ENCODE assay signal across 19 mouse cellular contexts in the genomic region with DNA sequence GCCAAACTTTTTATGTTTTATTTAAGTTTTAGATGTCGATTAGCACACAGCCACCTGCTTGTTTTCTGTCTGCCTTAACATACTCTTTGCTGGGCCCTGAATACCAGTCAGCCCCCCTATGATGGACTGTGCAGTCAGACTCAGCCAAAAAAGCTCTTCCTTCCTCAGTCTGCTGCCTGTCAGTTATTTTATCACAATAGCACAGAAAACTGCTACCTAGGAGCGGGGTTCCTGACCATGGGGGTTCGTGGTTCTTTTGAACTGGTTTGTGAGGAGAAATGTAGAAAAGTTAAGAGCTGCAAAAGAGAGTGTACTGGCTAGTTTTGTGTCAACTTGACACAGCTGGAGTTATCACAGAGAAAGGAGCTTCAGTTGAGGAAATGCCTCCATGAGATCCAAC. TPM values are rescaled to one million over a fixed set of nuclear protein-coding genes. Genes with fewer than 3 reads are reported as not detected.
DNase-seq lines count a peak whose midpoint lies in the region; ATAC-seq and TF ChIP-seq lines count a peak whose summit lies in the region.
"Had no signal": no experiment of that assay in that cellular context is flagged by ENCODE, and none has a peak within 500 bp of the region (broad histone marks: within the 10 kb centered on the region; RNA-seq: fewer than 3 reads in every experiment).

No protein-coding gene starts in this region.

- peaks cover 92% of the 10 kb centered on the region for H3K36me3 ChIP-seq in midbrain, embryonic 10.5 days
- H3K36me3 ChIP-seq in midbrain, embryonic 13.5 days: peaks cover 85% of the 10 kb centered on the region
- peaks cover 0 to 7% of the 10 kb centered on the region in 2 experiments; a peak in 1 of 4 replicates for H3K36me3 ChIP-seq in MEL (ENCODE audit: control insufficient read depth in 1 of 2, insufficient read depth in 2 of 2, low read length in 2 of 2)
- H3K36me3 ChIP-seq in forebrain, postnatal 0 days (ENCODE audit: insufficient read depth): peaks cover 75% of the 10 kb centered on the region

- TF ChIP-seq EP300 in MEL (IDR thresholded peaks at IDR 0.05; ENCODE audit: low read depth in 1 of 2, low read length in 2 of 2): peak; percentile 25 to 60; a peak in 2 of 4 replicates

- H3K9me3 ChIP-seq in midbrain, embryonic 10.5 days (replicated peaks): peaks cover 38% of the 10 kb centered on the region
- peaks cover 28% of the 10 kb centered on the region for H3K9me3 ChIP-seq in midbrain, embryonic 13.5 days
- no peaks in the 10 kb centered on the region; the same call in 1 of the 2 replicates for H3K9me3 ChIP-seq in MEL (replicated peaks; ENCODE audit: insufficient read depth, low read length)
- peaks cover 19% of the 10 kb centered on the region for H3K9me3 ChIP-seq in forebrain, postnatal 0 days (ENCODE audit: low read length)

- DNase-seq in midbrain, embryonic 10.5 days (ENCODE audit: low spot score): no peak
- peak; percentile 56 for DNase-seq in MEL (ENCODE audit: low read depth, low spot score)
- no peak for DNase-seq in forebrain, postnatal 0 days
- DNase-seq: adrenal gland, adult 2 months; adrenal gland, adult 8-10 months; adrenal gland, postnatal 10 days; adrenal gland, postnatal 14 days; adrenal gland, postnatal 25 days; adrenal gland, postnatal 36 days; B cell, adult 2 months; cerebellum, adult 11 months; cerebellum, adult 11-12 months; cerebellum, adult 18-20 months; cerebellum, adult 2 months had no signal

- peaks cover 16% of the 10 kb centered on the region for H3K4me1 ChIP-seq in midbrain, embryonic 10.5 days
- no peaks in the 10 kb centered on the region for H3K4me1 ChIP-seq in midbrain, embryonic 13.5 days (replicated peaks)
- H3K4me1 ChIP-seq in MEL (ENCODE audit: control insufficient read depth in 1 of 2, insufficient read depth in 2 of 2, low read length in 2 of 2): no peaks in the 10 kb centered on the region
- no peaks in the 10 kb centered on the region for H3K4me1 ChIP-seq in forebrain, postnatal 0 days (ENCODE audit: insufficient read depth)

- WGBS in midbrain, embryonic 10.5 days: 86% methylated on average over 3 of the region's 3 CpGs
- 87% methylated on average over 3 of the region's 3 CpGs for WGBS in midbrain, embryonic 13.5 days
- WGBS in forebrain, postnatal 0 days: 83% methylated on average over 3 of the region's 3 CpGs

- H3K27me3 ChIP-seq in midbrain, embryonic 10.5 days (ENCODE audit: low read depth, poor library complexity, severe bottlenecking): no peaks in the 10 kb centered on the region
- H3K27me3 ChIP-seq in midbrain, embryonic 13.5 days: no peaks in the 10 kb centered on the region
- no peaks in the 10 kb centered on the region; a peak in 1 of 4 replicates for H3K27me3 ChIP-seq in MEL (ENCODE audit: control insufficient read depth in 1 of 2, insufficient read depth in 2 of 2, low read length in 2 of 2)
- no peaks in the 10 kb centered on the region for H3K27me3 ChIP-seq in forebrain, postnatal 0 days (ENCODE audit: insufficient read depth, low read length)
- H3K27me3 ChIP-seq: CH12.LX, Patski had no signal

- TF ChIP-seq CTCF in MEL (IDR thresholded peaks at IDR 0.05 in 2 of 3, conservative IDR thresholded peaks at IDR 0.05 in 1 of 3; ENCODE audit: control insufficient read depth in 1 of 3, insufficient read depth in 1 of 3, low read depth in 2 of 3, low read length in 3 of 3, poor library complexity in 1 of 3, severe bottlenecking in 1 of 3): no peak
- no peak for TF ChIP-seq CTCF in forebrain, postnatal 0 days (IDR thresholded peaks at IDR 0.05; ENCODE audit: low read depth)

- no peak overlapping the region for H3K9ac ChIP-seq in midbrain, embryonic 13.5 days (replicated peaks)
- H3K9ac ChIP-seq in MEL (ENCODE audit: control insufficient read depth, low read depth, low read length, poor library complexity, severe bottlenecking): no peak overlapping the region
- no peak overlapping the region for H3K9ac ChIP-seq in forebrain, postnatal 0 days

- 0 out of 2 replicates have a peak overlapping the region, but pooled peaks have one; percentile 33 for H3K27ac ChIP-seq in midbrain, embryonic 10.5 days (replicated peaks)
- no peak overlapping the region for H3K27ac ChIP-seq in midbrain, embryonic 13.5 days
- no peak overlapping the region; the same call in 1 of the 2 replicates for H3K27ac ChIP-seq in MEL (ENCODE audit: control insufficient read depth, low read depth, low read length)
- no peak overlapping the region for H3K27ac ChIP-seq in forebrain, postnatal 0 days (ENCODE audit: low read depth, low read length)

- no peak overlapping the region for H3K4me2 ChIP-seq in midbrain, embryonic 13.5 days (replicated peaks)
- H3K4me2 ChIP-seq in forebrain, postnatal 0 days (ENCODE audit: low read depth): no peak overlapping the region

- no peaks in the 10 kb centered on the region for H3K79me2 ChIP-seq in MEL (ENCODE audit: control insufficient read depth, insufficient read depth, low read length, poor library complexity)

- no peak for TF ChIP-seq RAD21 in MEL (IDR thresholded peaks at IDR 0.05; ENCODE audit: low read depth, low read length)

- H3K4me3 ChIP-seq in midbrain, embryonic 10.5 days: no peak overlapping the region
- H3K4me3 ChIP-seq in midbrain, embryonic 13.5 days (replicated peaks): no peak overlapping the region
- H3K4me3 ChIP-seq in MEL (ENCODE audit: control insufficient read depth in 1 of 2, insufficient read depth in 1 of 2, low read depth in 2 of 2, low read length in 2 of 2): no peak overlapping the region
- no peak overlapping the region for H3K4me3 ChIP-seq in forebrain, postnatal 0 days (ENCODE audit: low read depth, low read length)

- TF ChIP-seq POLR2A in MEL (IDR thresholded peaks at IDR 0.05; ENCODE audit: control insufficient read depth in 1 of 2, insufficient read depth in 1 of 2, low read depth in 1 of 2, low read length in 2 of 2, poor library complexity in 1 of 2): no peak

- ATAC-seq in midbrain, embryonic 13.5 days: no peak
- ATAC-seq in forebrain, postnatal 0 days: no peak
- ATAC-seq: activated CD4-positive, CD25-positive, alpha-beta regulatory T cell, adult 4 months; CD4-positive, CD25-positive, alpha-beta regulatory T cell, adult 4 months; Patski had no signal

TF ChIP-seq in MEL, 35 proteins besides CTCF, POLR2A, EP300 and RAD21:
- TF ChIP-seq SMC3 (IDR thresholded peaks at IDR 0.05; ENCODE audit: low read depth, low read length): no peak
- peak; percentile 73 for TF ChIP-seq MYB (IDR thresholded peaks at IDR 0.05; ENCODE audit: low read depth, low read length)
- 0 out of 2 replicates have a peak, but pooled peaks have one; percentile 27 for TF ChIP-seq TCF12 (IDR thresholded peaks at IDR 0.05; ENCODE audit: low read depth, low read length)
- TF ChIP-seq POLR2AphosphoS5 (IDR thresholded peaks at IDR 0.05; ENCODE audit: borderline replicate concordance, low read depth, low read length): no peak
- TF ChIP-seq ZNF384 (IDR thresholded peaks at IDR 0.05; ENCODE audit: low read depth, low read length): no peak
- no peak for TF ChIP-seq GABPA (IDR thresholded peaks at IDR 0.05; ENCODE audit: low read depth, low read length)

RNA-seq across cellular contexts. Expression of a gene that starts 39.3 kb away (rescaled TPM):
- 16.8 and 17.5 TPM in 2 replicates for polyA plus RNA-seq in midbrain, embryonic 10.5 days (2016; fragmentation: Nextera tagmentation; extraction: Ambion mirVana)
- polyA plus RNA-seq in midbrain, embryonic 13.5 days (2015; fragmentation: Nextera tagmentation; extraction: Ambion mirVana): 21.4 and 23.6 TPM in 2 replicates
- total RNA-seq in MEL (2012; rRNA removed): 7.9 and 8.5 TPM in 2 replicates
- polyA plus RNA-seq in MEL (2012; ENCODE audit: insufficient read depth in 1 of 2, insufficient read length in 2 of 2, low read depth in 1 of 2, low replicate concordance in 2 of 2, missing spikeins in 1 of 2): 10 to 100 TPM in 1 of 2 experiments, not detected in 1; 13.4 TPM
- total RNA-seq in forebrain, postnatal 0 days (2014; rRNA removed): 14.6 and 15.3 TPM in 2 replicates
- 16.2 and 21.9 TPM in 2 replicates for polyA plus RNA-seq in forebrain, postnatal 0 days (2015; fragmentation: Nextera tagmentation; extraction: Ambion mirVana)

RNA-seq across cellular contexts. Expression of a gene that starts 55.0 kb away (rescaled TPM):
- polyA plus RNA-seq in midbrain, embryonic 10.5 days (2016; fragmentation: Nextera tagmentation; extraction: Ambion mirVana): 3.2 and 3.7 TPM in 2 replicates
- 1.3 and 1.5 TPM in 2 replicates for polyA plus RNA-seq in midbrain, embryonic 13.5 days (2015; fragmentation: Nextera tagmentation; extraction: Ambion mirVana)
- 0.46 and 0.58 TPM in 2 replicates for total RNA-seq in MEL (2012; rRNA removed)
- polyA plus RNA-seq in MEL (2012; ENCODE audit: insufficient read depth in 1 of 2, insufficient read length in 2 of 2, low read depth in 1 of 2, low replicate concordance in 2 of 2, missing spikeins in 1 of 2): 1 to 10 TPM in 1 of 2 experiments, not detected in 1; 1.2 TPM
- total RNA-seq in forebrain, postnatal 0 days (2014; rRNA removed): 2.0 and 3.3 TPM in 2 replicates
- 0.99 and 1.6 TPM in 2 replicates for polyA plus RNA-seq in forebrain, postnatal 0 days (2015; fragmentation: Nextera tagmentation; extraction: Ambion mirVana)
